Mouse (Mus musculus): ENCODE measurements around the gene Ms4a15. TPM values are rescaled to one million over a fixed set of nuclear protein-coding genes. Genes with fewer than 3 reads are reported as not detected.

Ms4a15 gene
- total RNA-seq (2021) = not detected

GRCm38 (mm10) chr19:10993150-10993549 lies at the start of gene Ms4a15:
TSS of gene Ms4a15 (minus strand) at chr19:10993250.
- DNase-seq (ENCODE audit: extremely low spot score in 1 of 2, low spot score in 1 of 2) = no peak

GRCm38 (mm10) chr19:11037570-11037969 lies 44.5 kb upstream of the Ms4a15 start:
- no peak for DNase-seq (ENCODE audit: extremely low spot score in 1 of 2, low spot score in 1 of 2)

GRCm38 (mm10) chr19:11022382-11022781 lies 29.3 kb upstream of the Ms4a15 start:
- DNase-seq (ENCODE audit: extremely low spot score in 1 of 2, low spot score in 1 of 2) = no peak

GRCm38 (mm10) chr19:11017891-11018290 lies 24.8 kb upstream of the Ms4a15 start, which contains the start of gene Ms4a18:
TSS of gene Ms4a18 (minus strand) at chr19:11018031.
- DNase-seq (ENCODE audit: extremely low spot score in 1 of 2, low spot score in 1 of 2) = no peak

GRCm38 (mm10) chr19:11017251-11017650 lies 24.2 kb upstream of the Ms4a15 start:
- no peak for DNase-seq (ENCODE audit: extremely low spot score in 1 of 2, low spot score in 1 of 2)

- DNase-seq (ENCODE audit: extremely low spot score in 1 of 2, low spot score in 1 of 2) = no peak
Observed at GRCm38 (mm10) chr19:11015998-11016397, 22.9 kb upstream of the Ms4a15 start.

GRCm38 (mm10) chr19:11015468-11015867 lies 22.4 kb upstream of the Ms4a15 start:
- no peak for DNase-seq (ENCODE audit: extremely low spot score in 1 of 2, low spot score in 1 of 2)

GRCm38 (mm10) chr19:10991911-10992310 lies 1.1 kb downstream of the Ms4a15 start:
- DNase-seq (ENCODE audit: extremely low spot score in 1 of 2, low spot score in 1 of 2) = no peak

- DNase-seq (ENCODE audit: extremely low spot score in 1 of 2, low spot score in 1 of 2) = no peak
Observed at GRCm38 (mm10) chr19:10990751-10991150, 2.3 kb downstream of the Ms4a15 start.

GRCm38 (mm10) chr19:10988563-10988962 lies 4.5 kb downstream of the Ms4a15 start:
- no peak for DNase-seq (ENCODE audit: extremely low spot score in 1 of 2, low spot score in 1 of 2)

GRCm38 (mm10) chr19:10985889-10986288 lies 7.2 kb downstream of the Ms4a15 start:
- no peak for DNase-seq (ENCODE audit: extremely low spot score in 1 of 2, low spot score in 1 of 2)

GRCm38 (mm10) chr19:10984551-10984950 lies 8.5 kb downstream of the Ms4a15 start:
- no peak for DNase-seq (ENCODE audit: extremely low spot score in 1 of 2, low spot score in 1 of 2)

- DNase-seq (ENCODE audit: extremely low spot score in 1 of 2, low spot score in 1 of 2) = peak in 1 of 2 experiments; percentile 31
Observed at GRCm38 (mm10) chr19:10983146-10983545, 9.9 kb downstream of the Ms4a15 start.

- DNase-seq (ENCODE audit: extremely low spot score in 1 of 2, low spot score in 1 of 2) = no peak
Observed at GRCm38 (mm10) chr19:10980210-10980609, 12.8 kb downstream of the Ms4a15 start.

GRCm38 (mm10) chr19:10979184-10980168 lies 13.6 kb downstream of the Ms4a15 start:
- peak; percentile 52 to 79 for DNase-seq (ENCODE audit: extremely low spot score in 1 of 2, low spot score in 1 of 2)

GRCm38 (mm10) chr19:10976318-10976717 lies 16.7 kb downstream of the Ms4a15 start:
- DNase-seq (ENCODE audit: extremely low spot score in 1 of 2, low spot score in 1 of 2) = peak in 1 of 2 experiments; percentile 11

GRCm38 (mm10) chr19:10975187-10975586 lies 17.9 kb downstream of the Ms4a15 start:
- DNase-seq (ENCODE audit: extremely low spot score in 1 of 2, low spot score in 1 of 2) = no peak

GRCm38 (mm10) chr19:10974238-10974865 lies 18.7 kb downstream of the Ms4a15 start, which contains the start of gene Ms4a10:
TSS of gene Ms4a10 (minus strand) at chr19:10974670.
- no peak for DNase-seq (ENCODE audit: extremely low spot score in 1 of 2, low spot score in 1 of 2)

- no peak for DNase-seq (ENCODE audit: extremely low spot score in 1 of 2, low spot score in 1 of 2)
Observed at GRCm38 (mm10) chr19:10973187-10973586, 19.9 kb downstream of the Ms4a15 start.

GRCm38 (mm10) chr19:10972660-10973059 lies 20.4 kb downstream of the Ms4a15 start:
- no peak for DNase-seq (ENCODE audit: extremely low spot score in 1 of 2, low spot score in 1 of 2)

- no peak for DNase-seq (ENCODE audit: extremely low spot score in 1 of 2, low spot score in 1 of 2)
Observed at GRCm38 (mm10) chr19:10970457-10970856, 22.6 kb downstream of the Ms4a15 start.

All from layer of hippocampus, postnatal 25 days (tissue).